Mouse (Mus musculus) intestine, embryonic 14.5 days (tissue): ENCODE results near the gene Irak3. TPM values are rescaled to one million over a fixed set of nuclear protein-coding genes. Genes with fewer than 3 reads are reported as not detected.

ENCODE experiments used
- ATAC-seq: fragments of 200-750 bp; cut with Nextera tagmentation; replicated peaks from 2 replicates; pipeline ENCODE4 v1.8.0; 2017; ENCODE audit warnings: low read depth, moderate number of reproducible peaks, moderate TSS enrichment, moderate library complexity; ENCODE audit not compliant: low FRiP score, low TSS enrichment
- DNase-seq: peaks from one replicate; pipeline ENCODE4 v3.0.0-alpha.2; 2018; ENCODE audit warnings: low spot score
- H3K27ac ChIP-seq: fragments of 300-500 bp; sonication (generic); 2 replicates; pipeline ENCODE4 v1.5.1; 2014; ENCODE audit warnings: low read depth, mild to moderate bottlenecking, control low read depth
- H3K27me3 ChIP-seq: fragments of 300-500 bp; sonication (generic); replicated peaks from 2 replicates; pipeline ENCODE4 v1.6.1; 2014; ENCODE audit warnings: low read length, control low read depth; ENCODE audit not compliant: control insufficient read depth, insufficient read depth
- H3K36me3 ChIP-seq: fragments of 300-500 bp; sonication (generic); 2 replicates; pipeline ENCODE4 v1.6.1; 2014; ENCODE audit warnings: low read length, control low read depth; ENCODE audit not compliant: control insufficient read depth, insufficient read depth
- H3K4me1 ChIP-seq: fragments of 300-500 bp; sonication (generic); replicated peaks from 2 replicates; pipeline ENCODE4 v1.6.1; 2014; ENCODE audit warnings: low read length, control low read depth, mixed read lengths; ENCODE audit not compliant: control insufficient read depth, insufficient read depth
- H3K4me2 ChIP-seq: fragments of 300-500 bp; sonication (generic); 2 replicates; pipeline ENCODE4 v1.6.1; 2014; ENCODE audit warnings: low read length
- H3K4me3 ChIP-seq: fragments of 300-500 bp; sonication (generic); 2 replicates; pipeline ENCODE4 v1.5.1; 2014; ENCODE audit warnings: low read depth, low read length, control low read depth, mixed read lengths
- H3K9ac ChIP-seq: fragments of 300-500 bp; sonication (generic); 2 replicates; pipeline ENCODE4 v1.6.1; 2014; ENCODE audit warnings: mild to moderate bottlenecking, low read length
- H3K9me3 ChIP-seq: fragments of 300-500 bp; sonication (generic); 2 replicates; pipeline ENCODE4 v1.6.1; 2016; ENCODE audit warnings: low read length, control low read depth; ENCODE audit not compliant: control insufficient read depth
- WGBS: fragments of 180-500 bp; shearing (Covaris S2); extraction: QIAGEN DNeasy Blood & Tissue Kit; methylation state at CpG from one replicate; pipeline ENCODE4 v1.1.7; 2014; 5-methylcytosine and 5-hydroxymethylcytosine counted together
- polyA plus RNA-seq: library from polyadenylated mRNA; unstranded; fragments of >200 nt; fragmentation: Nextera tagmentation; extraction: Ambion mirVana; gene quantifications from 2 replicates; pipeline ENCODE4 v1.2.1, GENCODE M21; 2014

Irak3 gene
- polyA plus RNA-seq, 1 experiment from 2014 or later, result 1.3 TPM

DNA sequence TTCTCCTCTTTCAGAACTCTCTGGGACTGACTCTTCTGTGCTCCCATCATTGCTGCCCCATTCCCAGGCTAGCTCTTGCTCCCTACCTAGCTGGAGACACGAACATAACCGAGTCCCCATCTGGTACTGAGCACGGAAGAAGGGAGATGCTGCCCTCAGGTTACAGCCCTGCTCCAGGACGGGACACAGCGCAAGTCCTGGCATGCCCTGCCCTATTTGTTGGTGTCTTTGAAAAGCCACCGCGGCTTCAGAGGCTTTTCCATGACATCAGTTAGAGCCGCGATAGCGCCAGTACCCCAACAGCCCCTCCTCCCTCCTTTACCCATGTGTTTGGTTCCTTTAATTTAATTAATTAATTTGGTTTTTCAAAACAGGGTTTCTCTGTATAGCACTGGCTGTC is 39.1 kb downstream of the Irak3 start:
- ATAC-seq (no peak), DNase-seq (no peak)
- H3K4me3 ChIP-seq, result no peak overlapping the region
- no peaks in the 10 kb centered on the region for H3K4me1 ChIP-seq
- no peak overlapping the region for H3K27ac ChIP-seq
- 83% methylated on average over 10 of the region's 10 CpGs for WGBS
- no peak overlapping the region for H3K4me2 ChIP-seq
- no peak overlapping the region for H3K9ac ChIP-seq
- H3K27me3 ChIP-seq, result no peaks in the 10 kb centered on the region
- H3K36me3 ChIP-seq, result no peaks in the 10 kb centered on the region
- no peaks in the 10 kb centered on the region for H3K9me3 ChIP-seq

DNA sequence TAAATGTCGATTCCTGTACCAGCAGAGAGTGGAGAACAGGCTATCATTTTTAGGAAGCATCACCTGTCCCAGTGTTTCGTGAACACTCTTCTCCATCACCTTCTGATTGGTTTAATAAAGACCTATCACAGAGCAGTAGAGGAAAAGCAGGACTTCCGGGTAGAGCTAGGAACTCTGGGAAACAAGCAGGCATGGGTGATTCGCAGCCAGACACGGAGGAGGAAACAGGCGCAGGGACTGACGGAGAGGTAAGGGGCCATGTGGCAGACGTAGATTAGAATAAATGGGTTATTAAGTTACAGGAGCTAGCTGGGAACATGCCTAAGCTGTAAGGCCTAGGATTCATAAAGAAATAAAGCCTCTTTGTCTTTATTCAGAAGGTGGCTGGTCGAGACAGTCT is 41.4 kb downstream of the Irak3 start:
- H3K4me2 ChIP-seq, result no peak overlapping the region
- no peak for ATAC-seq
- no peaks in the 10 kb centered on the region for H3K36me3 ChIP-seq
- no peak overlapping the region for H3K27ac ChIP-seq
- DNase-seq, result no peak
- H3K9ac ChIP-seq, result no peak overlapping the region
- no peak overlapping the region for H3K4me3 ChIP-seq
- no peaks in the 10 kb centered on the region for H3K9me3 ChIP-seq
- H3K27me3 ChIP-seq, result no peaks in the 10 kb centered on the region
- H3K4me1 ChIP-seq, result no peaks in the 10 kb centered on the region
- 78% methylated on average over 9 of the region's 9 CpGs for WGBS

DNA sequence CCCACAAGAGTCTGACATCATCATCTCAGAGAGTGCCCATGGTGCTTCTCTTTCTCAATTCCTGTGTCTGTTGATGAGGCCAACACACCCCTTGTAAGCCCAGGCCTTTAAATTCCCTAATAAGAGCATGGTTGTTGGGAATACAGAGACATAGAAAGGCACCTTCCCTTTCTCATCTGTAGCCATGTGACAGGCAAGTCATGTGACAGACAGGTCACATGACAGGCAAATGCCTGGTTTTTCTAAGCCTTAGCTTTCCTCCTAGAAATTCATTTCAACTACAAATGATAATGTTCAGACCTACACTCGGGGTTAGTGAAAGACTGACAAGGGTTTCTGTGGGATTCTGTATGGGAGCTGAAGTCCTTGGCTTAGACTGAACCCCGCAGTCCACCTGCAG is 48.0 kb downstream of the Irak3 start:
- no peaks in the 10 kb centered on the region for H3K9me3 ChIP-seq
- no peaks in the 10 kb centered on the region for H3K4me1 ChIP-seq
- no peak overlapping the region for H3K9ac ChIP-seq
- H3K27me3 ChIP-seq, result no peaks in the 10 kb centered on the region
- H3K4me3 ChIP-seq, result no peak overlapping the region
- ATAC-seq, result no peak
- DNase-seq, result no peak
- H3K36me3 ChIP-seq, result no peaks in the 10 kb centered on the region
- H3K27ac ChIP-seq, result no peak overlapping the region
- no peak overlapping the region for H3K4me2 ChIP-seq
- 81% methylated on average over 2 of the region's 2 CpGs for WGBS

DNA sequence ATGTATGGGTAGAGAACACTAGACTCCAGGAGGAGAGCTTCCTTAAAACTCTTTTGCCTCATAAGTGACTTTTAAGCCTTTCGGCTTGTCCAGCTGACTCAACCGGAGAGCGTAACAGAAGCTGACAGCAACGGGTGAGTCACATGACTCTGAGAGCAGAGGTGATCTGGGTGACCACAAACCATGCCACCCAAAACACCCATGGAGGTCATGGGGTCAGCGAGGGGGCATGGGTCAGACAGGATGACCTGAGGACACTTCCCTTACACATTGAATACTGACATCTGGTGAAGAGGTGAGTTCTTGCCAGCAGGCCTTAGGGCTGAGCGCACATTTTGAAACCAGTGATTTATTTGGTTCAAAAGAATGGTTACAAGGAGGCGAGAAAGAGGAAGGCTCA is 50.3 kb downstream of the Irak3 start:
- Histone ChIP-seq H3K9me3 (no peaks in the 10 kb centered on the region), H3K9ac (no peak overlapping the region), H3K4me3 (no peak overlapping the region), H3K4me2 (no peak overlapping the region), H3K27ac (no peak overlapping the region), H3K4me1 (no peaks in the 10 kb centered on the region), H3K36me3 (no peaks in the 10 kb centered on the region), H3K27me3 (no peaks in the 10 kb centered on the region)
- WGBS, result 88% methylated on average over 7 of the region's 7 CpGs
- ATAC-seq, result no peak
- DNase-seq, result no peak

DNA sequence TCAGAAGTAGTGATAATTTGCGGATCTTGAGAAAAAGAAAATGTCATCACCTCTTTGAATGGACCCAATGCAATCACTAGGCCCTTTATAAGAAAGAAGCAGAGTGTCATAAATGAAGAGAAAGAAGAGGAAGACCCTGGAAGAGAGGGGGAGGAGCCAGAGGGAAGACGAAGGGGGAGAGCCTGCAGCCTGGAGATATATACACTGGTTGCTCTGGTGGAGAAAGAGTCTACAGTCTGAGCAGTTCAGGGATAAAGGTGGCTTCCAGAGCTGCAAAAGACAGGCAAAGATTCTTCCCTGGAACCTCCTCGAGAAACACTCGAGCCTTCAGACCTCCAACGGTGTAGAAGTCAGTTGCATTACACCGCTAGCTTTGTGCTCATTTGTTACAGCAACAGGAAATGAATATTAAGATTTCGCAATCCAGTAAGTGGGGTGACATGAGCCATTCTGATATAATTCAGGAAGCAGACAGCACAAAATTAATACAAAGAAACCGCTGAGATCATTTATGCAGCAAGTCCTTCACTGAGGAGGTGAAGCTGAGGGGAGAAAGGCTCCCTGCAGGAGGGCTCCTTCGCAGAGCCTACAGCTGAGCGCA is 60.9 kb downstream of the Irak3 start:
- Histone ChIP-seq H3K4me1 (no peaks in the 10 kb centered on the region), H3K9me3 (peaks cover 15% of the 10 kb centered on the region), H3K9ac (no peak overlapping the region), H3K4me2 (no peak overlapping the region), H3K27me3 (no peaks in the 10 kb centered on the region), H3K36me3 (no peaks in the 10 kb centered on the region), H3K4me3 (no peak overlapping the region), H3K27ac (no peak overlapping the region)
- WGBS, result 67% methylated on average over 10 of the region's 10 CpGs
- no peak for ATAC-seq
- no peak for DNase-seq

DNA sequence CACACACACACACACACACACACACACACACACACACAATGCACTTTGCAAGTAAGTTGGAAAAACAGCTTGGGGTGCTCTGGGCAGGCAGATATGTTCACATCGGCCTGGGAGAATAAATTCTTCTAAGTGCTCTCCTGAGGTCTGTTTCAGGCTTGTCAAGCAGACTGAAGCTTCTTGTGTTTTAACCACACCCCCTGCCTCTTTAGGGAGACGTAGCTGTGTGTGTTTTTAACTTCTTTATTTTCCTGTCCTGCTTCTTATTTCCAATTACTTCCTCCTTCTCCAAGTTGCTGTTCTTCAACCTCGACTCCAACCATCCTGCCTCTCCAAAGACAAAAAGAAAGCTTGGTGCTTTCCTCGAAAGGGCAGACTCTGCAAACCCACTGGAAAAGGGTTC is 61.7 kb downstream of the Irak3 start:
- H3K4me3 ChIP-seq, result no peak overlapping the region
- H3K4me1 ChIP-seq, result no peaks in the 10 kb centered on the region
- no peaks in the 10 kb centered on the region for H3K36me3 ChIP-seq
- H3K9me3 ChIP-seq, result peaks cover 15% of the 10 kb centered on the region
- DNase-seq, result no peak
- 68% methylated on average over 4 of the region's 4 CpGs for WGBS
- H3K27ac ChIP-seq, result no peak overlapping the region
- no peak overlapping the region for H3K9ac ChIP-seq
- H3K27me3 ChIP-seq, result no peaks in the 10 kb centered on the region
- no peak for ATAC-seq
- no peak overlapping the region for H3K4me2 ChIP-seq

DNA sequence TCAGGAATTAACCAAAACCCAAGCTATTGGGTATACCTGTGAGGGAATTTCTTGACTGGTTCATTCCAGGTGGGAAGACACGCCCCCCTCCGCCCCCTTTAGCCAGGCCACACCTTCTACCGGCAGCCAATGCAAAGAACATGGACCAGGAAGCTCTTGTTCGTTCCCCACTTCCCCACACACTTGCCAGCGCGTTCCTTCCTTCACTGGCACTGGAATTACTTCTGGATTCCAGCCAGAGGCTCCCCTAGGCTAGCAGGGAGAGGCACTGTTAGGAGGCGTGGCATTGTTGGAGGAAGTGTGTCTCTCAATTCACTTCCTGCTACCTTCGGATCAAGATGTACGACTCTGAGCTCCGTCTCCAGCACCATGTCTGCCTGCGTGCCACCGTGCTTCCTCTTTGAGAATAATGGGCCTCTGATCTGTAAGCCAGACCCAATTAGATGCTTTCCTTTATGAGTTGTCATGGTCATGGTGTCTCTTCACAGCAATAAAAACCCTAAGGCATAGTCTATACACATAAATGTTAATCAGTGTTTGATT is 65.8 kb downstream of the Irak3 start:
- Histone ChIP-seq H3K4me1 (no peaks in the 10 kb centered on the region), H3K9me3 (0 out of 2 replicates have a peak, but pooled peaks cover 4% of the 10 kb centered on the region), H3K36me3 (no peaks in the 10 kb centered on the region), H3K4me3 (no peak overlapping the region), H3K9ac (no peak overlapping the region), H3K27me3 (no peaks in the 10 kb centered on the region), H3K27ac (no peak overlapping the region), H3K4me2 (no peak overlapping the region)
- WGBS, result 81% methylated on average over 12 of the region's 12 CpGs
- no peak for DNase-seq
- no peak for ATAC-seq

DNA sequence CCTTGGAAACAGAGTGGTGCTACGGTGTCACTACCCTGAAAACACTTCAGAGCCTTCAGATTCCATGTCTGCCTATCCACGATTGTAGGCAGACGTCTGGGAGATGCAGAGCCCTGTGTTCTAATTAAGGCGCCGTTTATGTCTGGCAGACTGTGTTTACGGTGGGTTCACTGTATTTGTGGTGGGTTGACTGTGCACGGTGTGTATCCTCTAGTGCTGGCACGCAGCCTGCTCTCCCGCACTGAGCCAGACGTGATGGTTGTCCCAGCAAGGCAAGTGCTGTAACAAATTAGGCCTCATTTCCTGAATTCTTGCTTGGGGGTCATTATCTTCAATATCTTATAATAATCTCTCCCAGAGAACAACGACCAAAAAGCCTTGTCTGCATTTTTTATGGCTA is 68.2 kb downstream of the Irak3 start:
- Histone ChIP-seq H3K9me3 (0 out of 2 replicates have a peak, but pooled peaks cover 4% of the 10 kb centered on the region), H3K9ac (no peak overlapping the region), H3K4me2 (no peak overlapping the region), H3K27ac (no peak overlapping the region), H3K27me3 (no peaks in the 10 kb centered on the region), H3K36me3 (no peaks in the 10 kb centered on the region), H3K4me1 (no peaks in the 10 kb centered on the region), H3K4me3 (no peak overlapping the region)
- ATAC-seq (no peak), DNase-seq (no peak)
- 52% methylated on average over 11 of the region's 11 CpGs for WGBS

DNA sequence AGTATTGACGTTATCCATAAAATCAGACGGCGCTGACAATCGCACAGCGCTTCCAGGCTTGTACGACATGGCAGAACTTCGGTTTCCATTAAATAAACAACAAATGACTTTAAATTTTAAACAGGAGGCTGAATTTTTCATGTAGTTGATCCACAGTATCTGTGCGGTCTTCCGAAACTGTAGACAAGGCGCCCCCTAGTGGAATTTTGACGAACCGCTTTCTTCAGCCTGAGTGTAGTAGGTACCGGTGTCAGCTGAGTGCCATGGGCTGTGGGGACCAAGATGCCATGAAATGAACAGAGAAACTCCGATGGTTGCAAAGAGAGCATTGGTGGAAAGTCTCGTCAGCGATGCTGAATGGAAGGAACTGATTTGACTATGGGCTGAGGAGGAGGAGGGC is 71.3 kb downstream of the Irak3 start:
- H3K9ac ChIP-seq, result no peak overlapping the region
- H3K9me3 ChIP-seq, result no peaks in the 10 kb centered on the region
- WGBS, result 60% methylated on average over 16 of the region's 16 CpGs
- H3K36me3 ChIP-seq, result no peaks in the 10 kb centered on the region
- DNase-seq (peak; percentile 68), ATAC-seq (no peak)
- H3K27ac ChIP-seq, result no peak overlapping the region
- 0 out of 2 replicates have a peak, but pooled peaks cover 2% of the 10 kb centered on the region for H3K27me3 ChIP-seq
- H3K4me1 ChIP-seq, result no peaks in the 10 kb centered on the region
- H3K4me2 ChIP-seq, result no peak overlapping the region
- H3K4me3 ChIP-seq, result no peak overlapping the region
